Mouse (Mus musculus) cerebellum, adult 2 months (tissue): ENCODE results near the gene Fam83c. TPM values are rescaled to one million over a fixed set of nuclear protein-coding genes. Genes with fewer than 3 reads are reported as not detected.

Experiments used
- DNase-seq, 2 experiments: peaks; one replicate each; pipeline ENCODE4 v3.0.0; 2021
- H3K27ac ChIP-seq: fragments of 200-500 bp; 2 replicates; pipeline ENCODE4 v1.5.1; 2012; ENCODE audit warnings: low read length, control low read depth, inconsistent platforms; ENCODE audit not compliant: insufficient read depth
- H3K27me3 ChIP-seq: fragments of 200-500 bp; 2 replicates; pipeline ENCODE4 v1.6.1; 2012; ENCODE audit warnings: inconsistent platforms, mild to moderate bottlenecking, low read length, moderate library complexity; ENCODE audit not compliant: control insufficient read depth, insufficient read depth
- H3K4me1 ChIP-seq: fragments of 200-500 bp; 2 replicates; pipeline ENCODE4 v1.6.1; 2011; ENCODE audit warnings: low read length; ENCODE audit not compliant: control insufficient read depth, insufficient read depth
- H3K4me3 ChIP-seq: fragments of 200-500 bp; replicated peaks from 2 replicates; pipeline ENCODE3; 2011; ENCODE audit warnings: mild to moderate bottlenecking, low read depth, low read length, control low read depth; ENCODE audit not compliant: insufficient read depth
- CTCF ChIP-seq: fragments of 200-500 bp; IDR thresholded peaks from 2 replicates; pipeline ENCODE4 v1.5.1; 2011; ENCODE audit warnings: low read depth, mild to moderate bottlenecking, control low read depth, low read length, moderate library complexity, borderline replicate concordance; ENCODE audit not compliant: insufficient read depth
- POLR2A ChIP-seq: fragments of 200-500 bp; IDR thresholded peaks from 2 replicates; pipeline ENCODE4 v1.6.1; 2011; ENCODE audit warnings: low read length, control low read depth, borderline replicate concordance; ENCODE audit not compliant: insufficient read depth
- WGBS: fragments of 180-500 bp; shearing (Covaris S2); methylation state at CpG from one replicate; pipeline ENCODE4 v1.1.7; 2018; 5-methylcytosine and 5-hydroxymethylcytosine counted together
- polyA plus RNA-seq: library from polyadenylated mRNA; depleted of rRNA; stranded (reverse); fragments of >200 nt; gene quantifications from 2 replicates; pipeline ENCODE4 v1.2.3, GENCODE M21; 2012; rRNA removed

Fam83c gene
- polyA plus RNA-seq, 1 experiment = not detected

- WGBS = 32% methylated on average over 5 of the region's 5 CpGs
- DNase-seq = peak; percentile 36 to 44
- TF ChIP-seq POLR2A = no peak
- TF ChIP-seq CTCF = no peak
- H3K4me3 ChIP-seq = no peak overlapping the region
- peak overlapping the region; percentile 78 for H3K27ac ChIP-seq
- H3K4me1 ChIP-seq = peaks cover 56% of the 10 kb centered on the region
- H3K27me3 ChIP-seq = no peaks in the 10 kb centered on the region
Observed at GRCm38 (mm10) chr2:155786905-155787304, 47.7 kb downstream of the Fam83c start.

GRCm38 (mm10) chr2:155784534-155784933 lies 50.1 kb downstream of the Fam83c start:
- WGBS = 9% methylated on average over 6 of the region's 6 CpGs
- H3K27ac ChIP-seq = peak overlapping the region; percentile 63
- DNase-seq = peak; percentile 62
- no peaks in the 10 kb centered on the region for H3K27me3 ChIP-seq
- TF ChIP-seq POLR2A = no peak
- no peak for TF ChIP-seq CTCF
- H3K4me1 ChIP-seq = peaks cover 64% of the 10 kb centered on the region
- H3K4me3 ChIP-seq = no peak overlapping the region

GRCm38 (mm10) chr2:155779506-155779905 lies 55.1 kb downstream of the Fam83c start:
- peak overlapping the region; percentile 41 for H3K4me3 ChIP-seq
- WGBS = 14% methylated on average over 3 of the region's 3 CpGs

GRCm38 (mm10) chr2:155779066-155779465 lies 55.6 kb downstream of the Fam83c start:
- peak; percentile 59 to 61 for DNase-seq
- Histone ChIP-seq H3K4me1 (peaks cover 39% of the 10 kb centered on the region), H3K27me3 (no peaks in the 10 kb centered on the region), H3K4me3 (peak overlapping the region; percentile 56), H3K27ac (peak overlapping the region; percentile 86)
- WGBS = 7% methylated on average over 7 of the region's 7 CpGs
- TF ChIP-seq POLR2A = no peak
- TF ChIP-seq CTCF = no peak

More at GRCm38 (mm10) chr2:155779506-155779905, 55.1 kb downstream of the Fam83c start:
- Histone ChIP-seq H3K27ac (peak overlapping the region; percentile 59), H3K4me1 (peaks cover 44% of the 10 kb centered on the region), H3K27me3 (no peaks in the 10 kb centered on the region)
- DNase-seq = peak in 1 of 2 experiments; percentile 39
- TF ChIP-seq POLR2A (no peak), CTCF (no peak)

- WGBS = 10% methylated on average over 6 of the region's 6 CpGs
- DNase-seq = peak; percentile 44 to 59
- H3K27ac ChIP-seq = peak overlapping the region; percentile 86
- H3K27me3 ChIP-seq = no peaks in the 10 kb centered on the region
- H3K4me3 ChIP-seq = peak overlapping the region; percentile 58
- peaks cover 37% of the 10 kb centered on the region for H3K4me1 ChIP-seq
- no peak for TF ChIP-seq CTCF
- TF ChIP-seq POLR2A = 0 out of 2 replicates have a peak, but pooled peaks have one; percentile 3
Observed at GRCm38 (mm10) chr2:155778004-155778403, 56.6 kb downstream of the Fam83c start.

- Histone ChIP-seq H3K4me1 (peaks cover 34% of the 10 kb centered on the region), H3K27ac (peak overlapping the region; percentile 86), H3K4me3 (peak overlapping the region; percentile 58), H3K27me3 (no peaks in the 10 kb centered on the region)
- WGBS = 8% methylated on average over 4 of the region's 4 CpGs
- DNase-seq = no peak
- TF ChIP-seq CTCF (no peak), POLR2A (no peak)
Observed at GRCm38 (mm10) chr2:155777688-155777985, 57.0 kb downstream of the Fam83c start.

Other genes starting within 250 kb of the Fam83c start
- gene Gss, start 242.0 kb downstream of the Fam83c start, polyA plus RNA-seq = 25.7 and 26.5 TPM in 2 replicates
- 17.6 and 20.8 TPM in 2 replicates for gene Myh7b, start 223.6 kb downstream of the Fam83c start, polyA plus RNA-seq
- 223 and 236 TPM in 2 replicates for gene Trpc4ap, start 142.5 kb downstream of the Fam83c start, polyA plus RNA-seq
- gene Edem2, start 105.4 kb downstream of the Fam83c start, polyA plus RNA-seq = 52.9 and 53.4 TPM in 2 replicates
- not detected in 2 replicates for gene Gm17581, start 99.0 kb downstream of the Fam83c start, polyA plus RNA-seq
- gene Procr, start 83.7 kb downstream of the Fam83c start, polyA plus RNA-seq = 1.9 TPM in 2 replicates
- gene Mmp24, start 59.5 kb downstream of the Fam83c start, polyA plus RNA-seq = 153 and 190 TPM in 2 replicates
- gene BC029722, start 15.4 kb downstream of the Fam83c start, polyA plus RNA-seq = 72.8 and 81.5 TPM in 2 replicates
- 84.9 and 86.4 TPM in 2 replicates for gene Eif6, start 7.9 kb downstream of the Fam83c start, polyA plus RNA-seq
- 95.8 and 102 TPM in 2 replicates for gene Uqcc1, start 95.5 kb upstream of the Fam83c start, polyA plus RNA-seq
- not detected in 2 replicates for gene Gm15557, start 105.9 kb upstream of the Fam83c start, polyA plus RNA-seq
- 0.14 and 0.21 TPM in 2 replicates for gene Gdf5, start 110.5 kb upstream of the Fam83c start, polyA plus RNA-seq
- gene Cep250, start 121.6 kb upstream of the Fam83c start, polyA plus RNA-seq = 20.7 and 21.2 TPM in 2 replicates
- gene 6430550D23Rik, start 173.1 kb upstream of the Fam83c start, polyA plus RNA-seq = 3.7 and 4.2 TPM in 2 replicates
- gene Ergic3, start 173.2 kb upstream of the Fam83c start, polyA plus RNA-seq = 316 and 328 TPM in 2 replicates
- 0.23 TPM in 1 of 2 replicates, not detected in the other for gene Fer1l4, start 218.1 kb upstream of the Fam83c start, polyA plus RNA-seq
- gene Spag4, start 230.3 kb upstream of the Fam83c start, polyA plus RNA-seq = 5.4 and 6.1 TPM in 2 replicates